Mouse (Mus musculus): ENCODE measurements at regions not wholly inside any gene's neighbourhood (a gene's known extent, or its start where the extent isn't known, plus 50 kb on each side); places are given as distances from the start of the nearest gene placed in this dataset.
"Not testable (repeated sequence)": the region's sequence is repeated elsewhere in the genome, so short reads cannot be mapped to it uniquely, and the experiment has no call there.

DNA sequence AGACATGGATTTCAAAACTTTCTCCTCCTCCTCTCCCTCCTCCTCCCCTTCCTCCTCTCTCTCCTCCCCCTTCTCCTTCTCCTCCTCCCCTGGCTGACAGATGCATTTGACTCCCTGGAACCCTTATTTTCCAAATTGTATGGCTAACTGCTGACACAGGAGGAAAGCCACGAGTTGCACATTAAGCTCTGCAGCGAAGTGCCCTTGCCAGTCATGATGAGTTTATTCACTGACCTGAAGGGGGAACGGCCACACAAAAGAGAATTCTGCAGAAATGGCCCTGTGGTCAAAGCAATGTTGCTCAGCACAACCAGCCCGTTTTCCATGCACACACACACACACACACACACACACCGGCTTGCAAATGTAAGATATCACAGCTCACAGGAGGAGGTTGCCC, 112.6 kb downstream of the Tomm20 start:
- DNase-seq (ENCODE audit: low spot score in 2 of 2): no peak

DNA sequence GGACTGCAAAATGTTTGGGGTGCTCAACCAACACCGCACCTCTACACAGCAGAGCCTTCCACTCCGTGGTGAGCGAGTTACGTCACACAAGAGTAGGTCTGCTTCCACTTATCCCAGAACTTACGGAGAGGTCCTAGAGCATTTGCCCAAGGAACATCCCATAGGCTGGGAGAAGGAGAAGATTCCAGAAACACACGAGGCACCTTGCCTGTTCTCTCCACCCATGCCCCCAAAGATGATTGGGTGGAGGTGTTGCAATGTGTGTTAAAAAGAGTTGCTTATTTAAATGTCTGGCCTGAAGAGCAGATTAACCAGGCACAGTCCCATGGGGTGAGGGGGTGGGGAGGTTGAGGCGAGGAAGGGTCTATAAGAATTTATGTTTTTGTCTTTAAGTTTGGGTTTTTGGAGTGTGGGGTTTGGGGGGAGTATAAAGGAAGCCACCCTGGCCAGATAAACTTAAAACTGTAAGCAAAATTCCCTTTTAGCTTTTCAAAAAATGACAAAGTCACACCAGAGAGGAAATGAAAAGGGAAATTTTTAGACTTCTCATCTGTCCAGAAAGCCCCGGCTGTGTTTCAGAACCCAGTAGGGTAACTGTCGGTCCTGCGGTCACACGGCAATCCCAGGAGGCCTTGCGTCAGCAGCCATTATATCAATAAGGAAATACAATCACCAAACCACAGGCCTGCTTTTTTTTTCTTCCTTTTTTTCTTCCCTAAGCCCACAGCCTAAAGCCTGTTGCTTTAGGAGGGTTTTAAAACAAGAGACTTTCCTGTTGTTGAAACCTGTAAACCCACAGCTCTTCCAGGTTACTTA, 113.3 kb downstream of the Tomm20 start:
- DNase-seq (ENCODE audit: low spot score in 2 of 2): no peak

DNA sequence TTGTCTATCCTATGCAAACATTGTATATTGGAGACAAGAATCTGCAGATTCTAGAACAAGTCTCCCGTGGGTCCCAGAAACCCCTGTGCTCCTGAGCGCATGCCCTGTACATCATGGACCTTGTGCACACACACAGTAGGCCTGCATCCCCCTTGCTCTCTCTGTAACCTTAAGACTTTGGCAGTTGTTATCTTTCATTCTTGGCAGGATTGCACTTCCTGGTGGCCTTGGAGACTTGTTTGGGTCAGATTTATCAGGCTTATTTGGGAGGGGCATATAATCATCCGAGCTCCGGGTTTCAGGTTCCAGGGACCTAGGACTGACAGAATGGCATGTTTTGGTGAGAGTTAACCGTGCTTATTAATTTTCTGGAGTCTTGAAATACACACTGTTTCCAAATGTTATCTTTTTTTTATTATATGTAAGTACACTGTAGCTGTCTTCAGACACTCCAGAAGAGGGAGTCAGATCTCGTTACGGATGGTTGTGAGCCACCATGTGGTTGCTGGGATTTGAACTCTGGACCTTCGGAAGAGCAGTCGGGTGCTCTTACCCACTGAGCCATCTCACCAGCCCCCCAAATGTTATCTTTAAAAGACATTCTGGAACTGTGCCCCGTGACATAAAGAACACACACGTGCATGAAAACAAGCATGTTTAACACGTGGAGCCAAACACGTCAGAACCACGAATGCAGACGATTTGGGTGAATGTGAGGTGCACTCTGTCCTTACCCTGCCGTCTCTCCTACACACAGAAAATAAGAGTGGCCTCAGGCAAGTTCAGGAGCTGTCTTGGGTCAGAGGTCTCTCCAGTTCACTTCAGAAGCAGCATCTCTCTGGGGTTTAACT, 114.1 kb downstream of the Tomm20 start:
- no peak for DNase-seq (ENCODE audit: low spot score in 2 of 2)

DNA sequence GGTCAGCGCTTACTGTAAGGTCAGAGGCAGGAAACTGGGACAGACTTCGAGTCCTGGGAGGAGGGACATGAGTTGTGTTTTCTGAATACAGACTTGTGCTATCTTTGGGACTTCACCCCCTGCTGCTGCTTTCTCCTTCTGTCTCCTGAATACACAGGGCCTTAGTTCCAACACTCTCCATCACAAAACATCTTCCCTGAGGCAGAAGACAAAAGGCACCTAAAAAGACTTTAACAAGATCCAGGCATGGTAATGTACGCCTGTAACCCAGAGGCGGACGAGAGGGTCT, 115.5 kb downstream of the Tomm20 start:
- no peak for DNase-seq (ENCODE audit: low spot score in 2 of 2)

DNA sequence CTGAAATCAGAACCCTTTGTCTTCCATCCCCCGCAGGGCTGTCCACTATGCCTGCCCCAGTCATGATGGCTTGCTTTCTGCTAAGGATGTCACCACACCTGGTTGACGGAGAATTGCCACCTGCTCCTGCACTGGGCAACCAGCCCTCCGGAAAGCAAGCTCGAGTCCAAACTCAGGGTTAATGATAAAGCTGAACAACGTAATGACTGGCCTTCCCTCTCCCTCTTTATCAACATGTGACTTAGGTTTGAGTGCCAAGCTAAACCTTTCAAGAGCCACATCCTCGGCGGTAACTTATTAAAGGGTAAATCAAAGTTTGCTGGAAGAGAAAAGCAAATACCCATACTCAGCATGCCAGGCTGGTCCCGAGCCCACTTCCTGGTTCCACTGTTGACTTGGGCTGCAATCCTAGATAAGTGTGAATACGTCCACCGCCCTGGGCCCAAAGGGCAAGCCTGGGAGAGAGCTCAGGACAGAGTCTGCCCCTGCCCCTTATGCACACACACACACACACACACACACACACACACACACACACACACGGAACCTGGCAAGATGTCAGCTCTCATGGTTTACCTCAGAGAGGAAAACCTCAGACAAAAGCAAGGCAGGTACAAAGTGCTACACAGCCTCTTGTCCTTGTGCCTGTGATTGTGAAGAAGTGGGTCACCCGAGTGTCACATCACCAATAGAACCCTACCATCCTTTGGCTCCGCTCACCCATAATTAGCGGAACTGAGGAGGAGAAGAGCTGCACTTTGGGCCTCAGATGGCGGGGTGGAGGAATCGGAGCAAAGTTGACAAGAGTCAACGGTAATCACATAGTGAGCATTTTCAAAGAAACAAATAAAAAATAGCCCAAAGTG, 116.0 kb downstream of the Tomm20 start:
- DNase-seq (ENCODE audit: low spot score in 2 of 2): no peak

DNA sequence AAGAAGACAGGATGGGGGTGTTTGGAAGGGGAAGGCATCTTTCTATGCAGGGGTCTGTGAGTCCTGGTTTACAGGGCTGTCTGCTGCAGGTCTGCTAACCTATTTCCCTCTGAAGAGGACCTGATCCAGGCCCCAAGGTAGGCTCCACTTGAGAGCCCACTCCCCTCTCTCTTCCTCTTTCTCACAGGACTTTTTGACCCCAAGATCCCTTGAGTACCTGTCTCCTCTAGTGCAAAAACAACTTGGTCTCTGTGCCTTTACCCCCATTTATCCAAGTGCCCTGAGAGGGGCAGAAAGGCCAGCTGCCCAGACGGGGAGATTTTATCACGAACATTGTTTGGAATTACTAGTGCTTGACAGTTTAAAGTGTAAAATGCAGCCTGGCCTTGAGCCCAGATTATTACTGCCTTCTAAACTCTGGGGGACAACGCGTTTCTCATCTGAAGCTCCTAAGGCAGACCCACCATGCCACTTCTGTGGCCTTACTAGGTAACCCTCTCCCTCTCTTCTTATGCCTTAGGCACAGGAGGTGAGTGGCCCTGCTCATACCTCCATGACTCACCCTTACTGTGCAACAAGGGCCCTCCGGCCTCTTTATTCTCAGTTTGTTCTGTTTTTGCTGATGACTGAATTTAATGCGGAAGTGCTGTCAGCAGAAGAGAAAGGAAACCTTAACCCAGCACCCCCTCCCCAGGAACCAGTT, 117.8 kb downstream of the Tomm20 start:
- DNase-seq (ENCODE audit: low spot score in 2 of 2): no peak

DNA sequence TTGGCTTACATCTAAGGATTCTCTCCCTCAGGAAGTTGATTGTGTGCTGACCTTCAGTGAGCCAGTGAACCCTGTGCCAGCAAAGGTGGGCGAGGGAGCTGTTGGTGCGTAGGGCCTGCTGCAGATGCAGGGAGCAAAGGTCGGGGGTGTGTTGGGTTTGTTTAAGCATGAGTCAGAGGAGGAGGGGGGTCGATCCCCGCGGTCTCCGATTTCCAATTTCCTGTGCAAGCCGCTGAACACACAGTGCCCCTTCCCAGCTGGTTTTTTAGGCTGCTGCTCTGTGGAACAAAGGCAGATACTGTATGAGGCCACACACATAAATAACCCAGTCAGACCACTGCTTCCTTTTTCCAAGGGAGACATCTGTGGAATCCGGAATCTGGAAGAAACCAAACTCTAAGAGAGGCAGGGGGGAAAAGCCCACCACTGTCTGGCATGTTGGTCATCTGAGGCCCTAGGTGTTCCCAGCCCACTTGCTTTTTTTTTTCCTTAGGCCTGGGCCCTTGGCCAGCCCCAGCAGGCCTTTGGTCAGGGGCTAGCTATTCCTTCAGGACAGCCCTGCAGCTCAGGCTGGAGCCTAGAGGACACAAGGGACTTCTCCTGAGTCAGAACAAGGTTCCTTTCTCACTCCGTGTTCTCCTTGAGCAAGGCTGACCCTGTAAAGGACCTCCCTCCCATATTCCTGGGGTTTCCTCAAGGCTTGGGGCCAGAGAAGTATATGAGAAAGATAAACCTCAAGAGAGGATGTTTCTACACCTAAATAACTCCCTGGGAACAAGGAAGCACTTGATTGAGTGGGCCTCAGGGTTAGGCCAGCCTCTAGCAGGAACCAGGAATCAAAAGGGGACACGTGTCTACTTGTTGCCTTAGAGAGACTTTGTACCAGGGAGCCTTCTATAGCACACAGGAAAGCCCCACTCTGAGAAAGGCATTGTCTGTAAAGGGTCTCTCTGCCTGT, 119.0 kb downstream of the Tomm20 start:
- DNase-seq (ENCODE audit: low spot score in 2 of 2): peak in 1 of 2 experiments; percentile 53

DNA sequence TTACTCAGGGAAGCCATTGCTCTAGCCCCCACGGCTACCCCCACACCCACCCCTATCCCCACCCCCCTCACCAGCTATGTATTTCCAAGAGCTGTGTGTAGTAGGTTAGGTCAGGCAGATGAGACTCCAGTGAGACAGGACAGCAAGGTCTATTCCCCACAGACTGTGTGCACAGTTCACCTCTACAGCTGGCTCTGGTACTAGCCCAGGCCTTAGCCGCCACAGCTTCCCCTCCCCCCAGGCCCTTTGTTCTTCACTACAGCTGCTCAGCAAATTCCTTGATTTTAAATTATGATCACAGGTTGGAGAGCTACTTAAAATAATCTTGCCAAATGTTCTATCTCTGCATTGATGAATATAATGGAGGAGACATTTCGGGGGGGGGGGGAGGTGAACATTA, 119.8 kb downstream of the Tomm20 start:
- DNase-seq (ENCODE audit: low spot score in 2 of 2): peak in 1 of 2 experiments; percentile 44

DNA sequence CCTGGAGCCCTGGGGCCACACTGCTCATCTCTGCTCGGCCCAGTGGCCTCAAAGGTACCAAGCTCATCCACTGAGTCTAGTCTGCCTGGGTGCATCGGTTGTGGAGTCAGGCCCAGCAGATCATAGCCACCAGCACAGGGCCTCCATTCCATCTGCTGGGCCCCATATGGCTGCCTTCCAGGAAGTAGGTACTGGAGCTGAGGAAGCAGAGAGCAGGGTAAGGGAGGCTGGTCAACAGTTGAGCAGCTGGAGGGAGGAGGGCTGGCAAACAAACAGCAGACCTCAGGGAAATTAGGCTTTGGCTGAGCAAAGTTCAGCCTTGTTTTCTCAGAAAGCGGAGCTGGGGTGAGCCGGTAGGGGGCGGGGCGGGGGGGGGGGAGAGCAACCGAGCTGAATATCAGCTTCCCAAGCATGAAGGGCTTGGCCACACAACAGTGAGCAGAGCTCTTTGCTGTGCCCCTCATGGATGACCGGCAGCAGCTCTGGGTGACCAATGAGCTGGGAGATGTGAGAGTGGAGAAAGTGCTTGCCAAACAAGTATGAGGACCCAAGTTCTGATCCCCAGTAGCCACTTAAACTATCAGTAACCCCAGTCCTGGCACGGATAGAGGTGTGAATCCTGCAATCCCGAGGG, 121.0 kb downstream of the Tomm20 start:
- DNase-seq (ENCODE audit: low spot score in 2 of 2): peak in 1 of 2 experiments; percentile 66

DNA sequence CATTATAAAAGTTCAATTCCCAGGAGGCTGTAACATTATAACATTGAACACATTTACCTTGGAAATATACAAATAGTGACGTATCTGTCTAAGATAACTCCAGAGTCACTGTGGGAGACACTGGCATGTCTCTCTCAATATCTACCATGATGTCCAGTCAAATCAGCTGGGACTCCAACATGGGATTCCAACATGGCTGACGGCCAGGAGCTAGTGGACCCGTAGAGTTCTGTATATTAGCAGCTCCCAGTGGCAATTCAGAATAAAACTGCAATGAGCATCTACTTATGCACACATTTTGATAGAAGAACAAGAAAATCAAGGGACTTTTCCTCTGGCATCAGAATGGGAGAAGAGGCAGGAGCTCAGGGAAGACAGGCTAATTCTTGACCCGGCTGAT, 123.4 kb downstream of the Tomm20 start:
- no peak for DNase-seq (ENCODE audit: low spot score in 2 of 2)

DNA sequence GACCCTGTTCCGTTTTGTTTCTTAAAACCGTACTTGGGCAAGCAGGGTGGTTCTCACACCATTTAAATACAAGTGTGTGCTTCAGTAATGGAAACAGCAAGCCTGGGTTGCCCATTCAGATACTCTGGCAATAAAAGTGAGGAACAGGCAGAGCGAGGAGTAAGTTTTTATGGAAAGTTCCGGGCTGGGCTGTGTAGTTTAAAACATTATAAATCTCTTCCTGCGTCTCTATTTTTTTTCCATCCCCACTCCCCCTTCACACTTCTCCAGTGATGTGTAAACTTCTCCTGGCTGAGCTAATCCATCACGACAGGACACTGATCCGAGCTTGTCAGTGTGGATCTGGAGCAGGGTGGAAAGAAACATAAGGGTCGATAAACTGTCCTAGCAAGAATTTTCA, 124.4 kb downstream of the Tomm20 start:
- DNase-seq (ENCODE audit: low spot score in 2 of 2): no peak

DNA sequence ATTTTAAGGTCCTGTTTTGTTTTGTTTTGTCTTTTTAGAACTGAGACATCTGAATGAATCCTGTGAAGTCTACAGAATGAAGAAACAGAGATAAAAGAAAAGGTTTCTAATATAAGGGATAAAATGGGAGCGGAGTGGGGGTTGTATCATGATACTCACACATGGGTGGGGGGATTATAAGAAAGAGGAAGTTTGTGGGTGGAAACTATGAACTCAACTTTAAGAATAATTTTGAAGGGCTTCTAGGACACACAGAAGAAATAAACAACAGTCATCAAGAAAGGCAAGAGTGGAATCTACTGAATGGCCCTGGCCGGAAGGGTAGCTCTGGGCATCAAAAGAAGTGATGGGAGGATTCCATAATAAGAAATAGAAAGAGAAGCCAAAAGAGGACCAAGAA, 125.1 kb downstream of the Tomm20 start:
- DNase-seq (ENCODE audit: low spot score in 2 of 2): no peak

DNA sequence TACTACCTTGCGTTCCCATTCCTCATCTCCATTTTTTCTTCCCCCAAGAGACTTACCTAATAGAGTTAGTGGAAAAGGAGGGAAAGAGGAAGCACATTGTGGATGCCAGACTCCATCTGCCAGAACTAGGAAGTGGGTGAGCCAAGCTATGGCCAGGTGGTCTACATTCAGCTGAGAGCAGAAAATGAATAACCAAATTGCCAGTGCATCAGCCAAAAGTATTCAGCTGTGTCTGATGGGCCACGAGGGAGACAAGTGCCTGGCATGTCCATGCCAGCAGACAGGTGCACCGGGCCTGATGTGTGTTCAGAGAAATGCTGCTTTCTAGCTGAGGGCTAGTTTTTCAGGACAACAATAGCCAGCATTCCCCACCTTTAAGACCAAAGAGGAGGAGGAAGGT, 126.4 kb downstream of the Tomm20 start:
- DNase-seq (ENCODE audit: low spot score in 2 of 2): no peak

DNA sequence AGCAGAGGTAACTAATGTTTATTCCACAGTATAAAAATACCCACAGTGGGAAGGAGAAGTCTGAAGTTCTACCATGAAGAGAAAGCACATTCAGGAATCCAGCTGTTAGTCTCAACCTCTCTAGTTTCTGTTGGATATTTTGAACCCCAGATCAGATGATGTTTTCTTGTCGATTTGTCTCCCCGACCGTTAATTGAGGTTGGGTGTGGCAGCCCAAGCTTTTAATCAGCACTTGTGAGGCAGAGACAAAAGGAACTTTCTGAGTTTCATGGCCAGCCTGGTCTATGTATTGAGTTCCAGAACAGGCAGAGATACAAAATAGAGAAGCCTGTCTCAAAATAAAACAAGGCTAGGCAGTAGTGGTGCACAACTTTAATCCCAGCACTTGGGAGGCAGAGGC, 129.5 kb downstream of the Tomm20 start:
- no peak for DNase-seq (ENCODE audit: low spot score in 2 of 2)

DNA sequence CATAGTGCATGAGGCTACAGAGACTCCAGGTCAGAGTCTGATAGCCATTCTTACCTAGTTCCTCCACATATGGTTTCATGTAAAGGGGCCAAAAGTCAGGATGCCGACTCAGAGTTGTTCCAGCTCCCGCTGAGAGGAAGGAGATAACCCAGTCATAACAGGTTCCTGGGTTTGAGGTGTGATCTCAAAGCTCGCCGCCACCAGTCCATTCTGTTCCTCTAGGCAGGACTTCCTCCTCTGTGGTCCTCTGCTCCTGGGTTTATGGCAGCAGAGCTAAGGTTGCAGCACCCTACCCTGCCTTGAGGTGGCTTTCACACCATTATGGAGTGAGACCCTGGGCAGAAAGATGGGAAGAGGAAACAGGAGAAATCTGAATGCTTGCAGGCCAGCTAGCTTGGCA, 131.2 kb downstream of the Tomm20 start:
- no peak for DNase-seq (ENCODE audit: low spot score in 2 of 2)

DNA sequence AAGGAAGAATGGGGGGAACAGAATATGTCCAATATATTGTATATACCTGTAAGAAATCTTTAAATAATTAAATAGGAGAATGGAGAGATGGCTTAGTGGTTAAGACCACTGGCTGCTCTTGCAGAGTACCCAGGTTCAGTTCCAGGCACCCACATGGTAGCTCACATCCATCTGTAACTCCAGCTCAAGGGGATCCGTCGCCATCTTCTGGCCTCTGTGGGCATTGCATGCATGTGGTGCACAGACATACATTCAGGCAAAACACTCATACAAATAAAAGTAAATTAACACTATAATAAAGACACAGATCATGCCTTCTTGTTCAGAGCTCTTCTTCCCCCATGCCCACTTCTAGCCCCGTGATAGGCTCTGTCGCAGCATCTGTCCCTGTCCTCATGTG, 132.0 kb downstream of the Tomm20 start:
- DNase-seq (ENCODE audit: low spot score in 2 of 2): no peak

DNA sequence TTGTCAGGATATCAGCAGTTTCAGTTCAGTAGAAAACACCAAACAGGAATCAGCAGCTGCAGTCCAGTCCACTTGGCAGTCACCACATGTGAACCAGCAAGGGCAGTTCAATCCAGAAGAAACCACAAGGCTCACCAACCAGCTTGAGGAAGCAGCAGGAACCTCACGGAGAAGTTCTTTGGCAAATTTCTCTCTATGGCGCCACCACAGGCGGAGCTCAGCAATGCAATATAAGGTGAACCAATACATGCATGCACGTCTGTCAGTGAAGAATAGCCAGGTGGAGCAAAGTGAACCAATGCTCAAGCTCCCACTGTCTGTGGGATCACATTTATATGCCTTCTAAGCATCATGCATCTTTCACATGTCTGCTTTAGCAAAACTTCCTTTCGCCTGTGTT, 132.9 kb downstream of the Tomm20 start:
- no peak for DNase-seq (ENCODE audit: low spot score in 2 of 2)

DNA sequence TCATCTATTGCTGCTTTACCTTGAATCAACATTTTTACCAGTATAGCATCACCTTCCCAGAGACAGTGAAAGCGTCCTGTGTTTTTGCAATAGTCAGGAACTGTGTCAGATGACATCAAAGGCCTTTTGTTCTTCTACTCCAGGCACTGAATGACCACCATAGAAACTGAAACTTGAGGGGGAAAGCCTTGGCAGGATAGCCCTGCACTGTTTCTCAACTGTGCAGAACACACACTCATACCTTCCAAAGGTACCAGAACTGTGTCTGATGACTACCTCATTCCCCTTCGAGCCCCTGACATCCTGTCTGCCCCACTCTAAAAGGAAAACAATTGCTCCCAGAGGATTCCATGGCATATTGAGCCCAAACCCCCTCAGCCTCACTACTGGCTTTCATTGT, 134.3 kb downstream of the Tomm20 start:
- not testable (repeated sequence) for DNase-seq (ENCODE audit: low spot score in 2 of 2)

DNA sequence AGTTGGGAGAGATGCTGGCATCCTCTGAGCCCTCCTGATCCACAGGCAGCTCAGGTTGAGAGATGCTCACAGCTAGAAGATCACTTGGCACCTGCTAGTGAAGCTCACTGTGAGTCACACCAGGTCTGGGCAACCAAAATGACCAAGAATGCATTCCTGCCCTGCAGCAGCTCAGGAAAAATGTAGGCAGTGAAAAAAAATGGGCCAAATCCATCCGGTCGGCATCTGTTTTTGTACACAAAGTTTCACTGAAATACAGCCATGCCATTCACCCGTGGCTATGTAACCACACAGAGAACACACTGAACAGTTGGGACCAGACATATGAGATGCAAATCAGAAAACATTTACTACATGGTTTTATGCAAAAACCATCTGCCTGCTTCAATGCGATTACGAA, 135.1 kb downstream of the Tomm20 start:
- no peak for DNase-seq (ENCODE audit: low spot score in 2 of 2)

DNA sequence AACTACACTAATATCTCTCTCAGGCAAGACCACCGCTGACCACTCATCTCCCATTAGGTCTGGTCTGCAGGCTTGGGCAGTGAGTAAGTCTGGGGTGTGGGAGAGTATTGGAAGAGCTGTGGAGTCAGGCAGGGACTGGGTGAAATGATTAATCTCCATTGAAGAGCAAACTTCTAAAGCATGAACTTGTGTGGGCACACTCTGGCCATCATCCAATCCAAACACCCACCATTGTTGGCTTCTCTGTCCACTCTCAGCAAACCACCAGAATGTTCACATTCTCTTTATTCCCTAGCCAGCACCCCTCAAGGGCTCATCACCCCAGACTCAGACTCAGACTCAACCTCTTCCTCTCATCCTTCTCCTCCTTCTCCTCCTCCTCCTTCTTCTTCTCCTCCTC, 136.3 kb downstream of the Tomm20 start:
- DNase-seq (ENCODE audit: low spot score in 2 of 2): no peak
